Mouse (Mus musculus) cortical plate, adult 2 months (tissue): ENCODE data around the gene Cfap45.

Experiments used
- CTCF ChIP-seq: fragments of 200-500 bp; IDR thresholded peaks from 2 replicates; pipeline ENCODE4 v1.5.1; 2011; ENCODE audit warnings: mild to moderate bottlenecking, control low read depth, low read length; ENCODE audit not compliant: insufficient read depth; ENCODE audit errors: extremely low read depth
- POLR2A ChIP-seq: fragments of 200-500 bp; IDR thresholded peaks from 2 replicates; pipeline ENCODE4 v1.6.1; 2011; ENCODE audit warnings: mild to moderate bottlenecking, low read length, control low read depth; ENCODE audit not compliant: insufficient read depth; ENCODE audit errors: extremely low read depth

GRCm38 (mm10) chr1:172567758-172568157, 47.2 kb downstream of the Cfap45 start:
- TF ChIP-seq POLR2A, result no peak
- no peak for TF ChIP-seq CTCF
